Mouse (Mus musculus) lung, adult 2 months (tissue): ENCODE data around the gene Syf2. TPM values are rescaled to one million over a fixed set of nuclear protein-coding genes. Genes with fewer than 3 reads are reported as not detected.
A peak's percentile ranks its signal among the peaks of the same experiment; 100 is the strongest.

Source experiments
- DNase-seq: peaks from one replicate; pipeline ENCODE4 v3.0.0; 2022
- H3K4me1 ChIP-seq: fragments of 200-500 bp; 2 replicates; pipeline ENCODE4 v1.6.1; 2011; ENCODE audit warnings: low read length; ENCODE audit not compliant: control insufficient read depth, insufficient read depth
- H3K4me3 ChIP-seq: fragments of 200-500 bp; replicated peaks from 2 replicates; pipeline ENCODE3; 2011; ENCODE audit warnings: low read depth, mild to moderate bottlenecking, control low read depth, low read length; ENCODE audit errors: extremely low read depth
- CTCF ChIP-seq: fragments of 200-500 bp; IDR thresholded peaks from 2 replicates; pipeline ENCODE4 v1.5.1; 2011; ENCODE audit warnings: mild to moderate bottlenecking, low read length, control low read depth; ENCODE audit not compliant: insufficient read depth
- POLR2A ChIP-seq: fragments of 200-500 bp; IDR thresholded peaks from 2 replicates; pipeline ENCODE4 v1.6.1; 2011; ENCODE audit warnings: low read depth, mild to moderate bottlenecking, control low read depth, low read length, borderline replicate concordance; ENCODE audit errors: extremely low read depth
- WGBS: fragments of 180-500 bp; shearing (Covaris S2); methylation state at CpG from one replicate; pipeline ENCODE4 v1.1.7; 2018; 5-methylcytosine and 5-hydroxymethylcytosine counted together
- polyA plus RNA-seq: library from polyadenylated mRNA; depleted of rRNA; stranded (reverse); fragments of >200 nt; gene quantifications from 2 replicates; pipeline ENCODE4 v1.2.3, GENCODE M21; 2012

The Syf2 gene
- polyA plus RNA-seq, 1 experiment = 43.4 TPM

DNA sequence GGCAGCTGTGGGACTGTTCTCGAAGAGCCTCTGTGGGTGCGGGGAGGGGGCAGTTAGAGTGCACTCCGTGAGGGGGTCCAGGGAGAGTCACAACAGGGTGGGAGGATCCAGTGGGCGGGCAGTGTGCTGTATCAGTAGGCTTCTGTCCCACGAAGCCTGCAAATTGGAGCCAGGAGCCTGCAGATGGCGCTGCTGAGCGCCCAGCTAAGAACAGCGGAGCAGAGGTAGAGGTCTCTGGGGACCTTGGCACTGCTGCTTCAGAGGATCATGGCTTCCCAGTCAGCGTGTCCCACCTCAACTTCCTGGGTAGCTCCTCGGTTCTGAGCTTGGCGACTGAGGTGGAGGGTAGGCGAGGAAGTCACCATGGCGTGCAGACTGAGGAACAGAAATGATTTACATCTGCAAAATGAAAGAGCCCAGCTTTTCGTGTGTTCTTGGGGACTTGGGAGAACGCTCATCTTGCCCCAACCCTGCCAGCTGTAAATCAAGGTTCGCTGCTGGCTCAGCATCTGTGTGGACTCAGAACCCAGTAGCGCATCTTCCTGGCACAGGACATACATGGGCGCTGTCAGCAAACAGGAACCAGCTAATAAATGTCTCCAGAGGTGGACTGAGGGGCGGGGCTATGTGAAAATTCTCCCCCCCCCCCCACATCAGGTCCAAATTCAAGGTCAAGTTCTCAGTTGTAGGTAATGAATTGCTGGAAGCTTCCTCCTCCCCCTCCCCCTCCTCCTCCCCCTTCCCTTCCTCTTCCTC is 32.5 kb downstream of the Syf2 start:
- 18% methylated on average over 19 of the region's 19 CpGs for WGBS
- Histone ChIP-seq H3K4me1 (no peaks in the 10 kb centered on the region), H3K4me3 (no peak overlapping the region)
- no peak for DNase-seq
- peak; percentile 33; the same call in 1 of the 2 replicates for TF ChIP-seq CTCF
- TF ChIP-seq POLR2A = no peak

DNA sequence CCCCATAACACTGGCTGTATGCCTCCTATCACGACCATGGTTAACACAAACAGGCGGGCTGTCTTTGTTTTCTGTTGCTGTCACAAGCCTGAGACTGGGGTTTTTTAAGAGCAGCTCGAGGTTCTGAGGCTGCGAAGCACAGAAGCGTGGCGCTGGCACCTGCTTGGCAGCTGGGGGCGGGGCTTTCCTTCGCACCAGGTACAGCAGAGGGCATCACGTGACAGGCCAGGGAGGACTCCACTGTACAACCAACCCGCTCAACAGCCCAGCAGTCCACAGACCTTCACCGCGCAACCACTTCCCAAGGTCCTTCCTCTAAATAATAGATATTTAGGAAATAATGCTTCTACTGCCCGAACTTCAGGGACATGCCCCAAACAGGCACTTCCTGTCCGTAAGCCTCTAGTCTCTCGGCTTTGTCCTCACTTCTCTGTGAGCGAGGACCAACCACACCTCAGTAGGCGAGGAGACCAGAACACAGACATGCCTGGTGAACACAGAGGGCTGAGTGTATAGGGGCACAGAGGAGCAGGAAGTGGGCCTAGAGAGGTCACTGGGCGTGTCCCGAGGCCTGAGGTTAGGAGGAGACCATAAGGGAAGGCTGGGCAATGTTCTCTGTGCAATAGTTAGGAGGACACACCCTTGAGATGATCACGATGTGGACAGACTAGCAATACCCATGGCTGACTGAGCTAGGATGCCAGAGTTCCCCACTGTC is 37.3 kb downstream of the Syf2 start:
- DNase-seq = no peak
- 64% methylated on average over 20 of the region's 20 CpGs for WGBS

DNA sequence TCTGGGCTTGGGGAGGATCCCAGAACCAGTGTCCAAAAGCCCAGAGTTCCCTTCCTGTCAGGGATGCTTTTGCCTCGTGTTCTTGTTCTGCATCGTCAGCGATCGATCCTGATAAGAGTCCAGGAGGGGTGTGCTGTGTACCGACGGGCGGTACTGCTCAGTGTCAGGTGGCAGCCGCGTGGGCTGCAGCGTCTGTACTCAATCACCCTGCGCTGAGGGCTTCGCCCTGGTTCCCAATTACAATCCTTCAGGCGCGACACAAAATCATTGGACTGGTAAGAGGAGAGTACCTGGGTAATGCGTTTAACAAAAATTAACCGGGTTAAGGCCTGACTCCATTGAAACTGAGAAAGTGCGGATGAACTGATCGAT is 37.9 kb downstream of the Syf2 start:
- DNase-seq = no peak
- Histone ChIP-seq H3K4me1 (no peaks in the 10 kb centered on the region), H3K4me3 (no peak overlapping the region)
- WGBS = 79% methylated on average over 18 of the region's 18 CpGs
- no peak for TF ChIP-seq CTCF
- no peak for TF ChIP-seq POLR2A

More for the DNA sequence above, 37.3 kb downstream of the Syf2 start:
- no peak overlapping the region for H3K4me3 ChIP-seq
- H3K4me1 ChIP-seq = no peaks in the 10 kb centered on the region
- TF ChIP-seq CTCF = no peak
- no peak for TF ChIP-seq POLR2A

GRCm38 (mm10) chr4:134975261-134975928 is 44.7 kb downstream of the Syf2 start:
- 40% methylated on average over 14 of the region's 14 CpGs for WGBS
- TF ChIP-seq CTCF = peak; percentile 23; the same call in 1 of the 2 replicates
- TF ChIP-seq POLR2A = no peak
- peak; percentile 11 for DNase-seq

GRCm38 (mm10) chr4:134975929-134976308 is 45.2 kb downstream of the Syf2 start:
- Histone ChIP-seq H3K4me3 (no peak overlapping the region), H3K4me1 (no peaks in the 10 kb centered on the region)
- WGBS = 79% methylated on average over 4 of the region's 4 CpGs
- TF ChIP-seq CTCF (no peak), POLR2A (no peak)
- DNase-seq = no peak

More at GRCm38 (mm10) chr4:134975261-134975928, 44.7 kb downstream of the Syf2 start:
- Histone ChIP-seq H3K4me1 (no peaks in the 10 kb centered on the region), H3K4me3 (no peak overlapping the region)

GRCm38 (mm10) chr4:134978930-134979329 is 48.2 kb downstream of the Syf2 start:
- DNase-seq = no peak
- 69% methylated on average over 8 of the region's 8 CpGs for WGBS
- Histone ChIP-seq H3K4me1 (no peaks in the 10 kb centered on the region), H3K4me3 (no peak overlapping the region)
- TF ChIP-seq POLR2A (no peak), CTCF (no peak)

- Histone ChIP-seq H3K4me3 (no peak overlapping the region), H3K4me1 (no peaks in the 10 kb centered on the region)
- TF ChIP-seq CTCF (no peak), POLR2A (no peak)
- no peak for DNase-seq
- 46% methylated on average over 7 of the region's 7 CpGs for WGBS
Measured at GRCm38 (mm10) chr4:134981959-134982431, 51.3 kb downstream of the Syf2 start.

GRCm38 (mm10) chr4:134983136-134983535 is 52.4 kb downstream of the Syf2 start:
- Histone ChIP-seq H3K4me3 (no peak overlapping the region), H3K4me1 (no peaks in the 10 kb centered on the region)
- TF ChIP-seq POLR2A (no peak), CTCF (no peak)
- DNase-seq = no peak
- WGBS = 44% methylated on average over 5 of the region's 5 CpGs

DNA sequence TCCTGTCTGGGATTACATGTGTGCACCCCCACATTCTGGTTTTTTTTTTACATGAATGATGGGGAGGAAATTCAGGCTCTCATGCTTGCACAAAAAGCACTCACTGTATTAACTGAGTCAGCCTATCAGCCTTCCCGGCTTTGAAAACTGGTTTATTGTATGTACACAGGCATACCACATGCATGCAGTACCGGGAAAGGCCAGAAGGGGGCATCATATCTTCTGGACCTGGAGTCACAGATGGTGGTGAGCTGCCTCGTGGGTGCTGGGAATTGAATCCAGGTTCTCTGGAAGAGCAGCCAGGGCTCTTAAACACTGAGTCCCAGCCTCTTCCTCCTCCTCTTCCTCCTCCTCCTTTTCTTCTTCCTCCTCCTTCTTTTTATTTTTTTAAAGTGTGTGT is 53.9 kb downstream of the Syf2 start:
- 74% methylated on average over 3 of the region's 3 CpGs for WGBS
- TF ChIP-seq CTCF (no peak), POLR2A (no peak)
- DNase-seq = no peak

More for the DNA sequence above, 53.9 kb downstream of the Syf2 start:
- no peaks in the 10 kb centered on the region for H3K4me1 ChIP-seq
- H3K4me3 ChIP-seq = no peak overlapping the region
